ENCODE assay signal across 13 mouse cellular contexts in genomic region chr9:58303115-58303514, GRCm38 (mm10). TPM values are rescaled to one million over a fixed set of nuclear protein-coding genes. Genes with fewer than 3 reads are reported as not detected.
DNase-seq lines count a peak whose midpoint lies in the region; ATAC-seq and TF ChIP-seq lines count a peak whose summit lies in the region.
"Had no signal": no experiment of that assay in that cellular context is flagged by ENCODE, and none has a peak within 500 bp of the region (broad histone marks: within the 10 kb centered on the region; RNA-seq: fewer than 3 reads in every experiment).

No protein-coding gene starts in this region.

- no peak; the same call in 1 of the 2 replicates for TF ChIP-seq CTCF in stomach, postnatal 0 days (IDR thresholded peaks at IDR 0.05; ENCODE audit: low read depth)

- TF ChIP-seq EP300 in stomach, postnatal 0 days (optimal IDR thresholded peaks at IDR 0.05) = no peak

- no peaks in the 10 kb centered on the region for H3K9me3 ChIP-seq in kidney, embryonic 15.5 days (replicated peaks)
- no peaks in the 10 kb centered on the region for H3K9me3 ChIP-seq in midbrain, embryonic 10.5 days (replicated peaks)
- no peaks in the 10 kb centered on the region for H3K9me3 ChIP-seq in midbrain, embryonic 14.5 days (ENCODE audit: control insufficient read depth, low read length)
- H3K9me3 ChIP-seq in stomach, postnatal 0 days (ENCODE audit: control insufficient read depth, low read length) = no peaks in the 10 kb centered on the region

- H3K9ac ChIP-seq in kidney, embryonic 15.5 days = no peak overlapping the region
- no peak overlapping the region for H3K9ac ChIP-seq in midbrain, embryonic 14.5 days (replicated peaks; ENCODE audit: low read length)
- H3K9ac ChIP-seq in stomach, postnatal 0 days (ENCODE audit: low read length) = peak overlapping the region; percentile 1; the same call in 1 of the 2 replicates

- ATAC-seq in kidney, embryonic 15.5 days (replicated peaks; ENCODE audit: low FRiP score) = no peak
- ATAC-seq in midbrain, embryonic 14.5 days (ENCODE audit: low FRiP score, low TSS enrichment) = no peak
- no peak for ATAC-seq in stomach, postnatal 0 days (ENCODE audit: low FRiP score, low TSS enrichment)

- 48% methylated on average over 5 of the region's 5 CpGs for WGBS in kidney, embryonic 15.5 days
- WGBS in midbrain, embryonic 10.5 days = 69% methylated on average over 5 of the region's 5 CpGs
- whole genome bisulfite sequencing in midbrain, embryonic 14.5 days = 68% methylated on average over 5 of the region's 5 CpGs
- WGBS in stomach, postnatal 0 days = 59% methylated on average over 5 of the region's 5 CpGs

- H3K4me1 ChIP-seq in kidney, embryonic 15.5 days = peaks cover 65% of the 10 kb centered on the region
- H3K4me1 ChIP-seq in midbrain, embryonic 10.5 days = peaks cover 42% of the 10 kb centered on the region
- peaks cover 5% of the 10 kb centered on the region; the same call in 1 of the 2 replicates for H3K4me1 ChIP-seq in midbrain, embryonic 14.5 days (ENCODE audit: control insufficient read depth, insufficient read depth, low read length)
- peaks cover 14% of the 10 kb centered on the region for H3K4me1 ChIP-seq in stomach, postnatal 0 days (replicated peaks; ENCODE audit: control insufficient read depth, insufficient read depth)

- H3K27ac ChIP-seq in kidney, embryonic 15.5 days = peak overlapping the region; percentile 45; the same call in 1 of the 2 replicates
- H3K27ac ChIP-seq in midbrain, embryonic 10.5 days (replicated peaks) = peak overlapping the region; percentile 4; the same call in 1 of the 2 replicates
- H3K27ac ChIP-seq in midbrain, embryonic 14.5 days (replicated peaks; ENCODE audit: low read depth, low read length) = no peak overlapping the region
- peak overlapping the region; percentile 80 for H3K27ac ChIP-seq in stomach, postnatal 0 days (replicated peaks)
- H3K27ac ChIP-seq: layer of hippocampus, adult 2 months had no signal

- H3K36me3 ChIP-seq in kidney, embryonic 15.5 days = no peaks in the 10 kb centered on the region
- no peaks in the 10 kb centered on the region for H3K36me3 ChIP-seq in midbrain, embryonic 10.5 days
- H3K36me3 ChIP-seq in midbrain, embryonic 14.5 days (ENCODE audit: control insufficient read depth, insufficient read depth, low read length) = no peaks in the 10 kb centered on the region
- no peaks in the 10 kb centered on the region for H3K36me3 ChIP-seq in stomach, postnatal 0 days (ENCODE audit: control insufficient read depth, insufficient read depth, low read length)

- H3K27me3 ChIP-seq in kidney, embryonic 15.5 days = no peaks in the 10 kb centered on the region
- no peaks in the 10 kb centered on the region for H3K27me3 ChIP-seq in midbrain, embryonic 10.5 days (ENCODE audit: low read depth, poor library complexity, severe bottlenecking)
- no peaks in the 10 kb centered on the region for H3K27me3 ChIP-seq in midbrain, embryonic 14.5 days (ENCODE audit: control insufficient read depth, insufficient read depth, low read length)
- no peaks in the 10 kb centered on the region for H3K27me3 ChIP-seq in stomach, postnatal 0 days (ENCODE audit: control insufficient read depth, insufficient read depth, low read length)

- no peak overlapping the region for H3K4me2 ChIP-seq in kidney, embryonic 15.5 days
- H3K4me2 ChIP-seq in midbrain, embryonic 14.5 days (ENCODE audit: low read length) = no peak overlapping the region
- no peak overlapping the region for H3K4me2 ChIP-seq in stomach, postnatal 0 days (replicated peaks; ENCODE audit: low read depth)

- H3K4me3 ChIP-seq in kidney, embryonic 15.5 days (replicated peaks) = no peak overlapping the region
- no peak overlapping the region for H3K4me3 ChIP-seq in midbrain, embryonic 10.5 days
- no peak overlapping the region for H3K4me3 ChIP-seq in midbrain, embryonic 14.5 days (replicated peaks; ENCODE audit: low read depth, low read length)
- no peak overlapping the region for H3K4me3 ChIP-seq in stomach, postnatal 0 days (ENCODE audit: low read depth, low read length)
- H3K4me3 ChIP-seq: erythroblast, embryonic 14.5 days; layer of hippocampus, adult 2 months; megakaryocyte, embryonic 14.5 days had no signal

- peak; percentile 52 to 61 for DNase-seq in heart, adult 18-20 months
- DNase-seq in heart, postnatal 10 days = no peak
- no peak for DNase-seq in kidney, postnatal 36 days
- no peak for DNase-seq in midbrain, embryonic 10.5 days (ENCODE audit: low spot score)
- DNase-seq in midbrain, embryonic 14.5 days = no peak
- no peak for DNase-seq in stomach, postnatal 0 days (ENCODE audit: low spot score)
- no peak for DNase-seq in urinary bladder, postnatal 14 days (ENCODE audit: low spot score)
- DNase-seq: cerebellum, adult 18-20 months had no signal

- intact Hi-C loops in heart, postnatal 10 days (cut with DNase I) = no loop called here

RNA-seq across cellular contexts. Expression of gene Loxl1, which starts 9.9 kb away (rescaled TPM):
- 10 to 100 TPM; 18.3 to 20.2 TPM for total RNA-seq in heart, adult 18-20 months (2021)
- total RNA-seq in heart, postnatal 10 days (2021) = 10 to 100 TPM; 83.7 to 86.7 TPM
- 33.2 and 39.7 TPM in 2 replicates for polyA plus RNA-seq in kidney, embryonic 15.5 days (2015; fragmentation: Nextera tagmentation; extraction: Ambion mirVana)
- 6.9 and 10.9 TPM in 2 replicates for polyA plus RNA-seq in midbrain, embryonic 10.5 days (2016; fragmentation: Nextera tagmentation; extraction: Ambion mirVana)
- 2.7 and 5.6 TPM in 2 replicates for polyA plus RNA-seq in midbrain, embryonic 14.5 days (2014; fragmentation: Nextera tagmentation; extraction: Ambion mirVana)
- polyA plus RNA-seq in stomach, postnatal 0 days (2015; fragmentation: Nextera tagmentation; extraction: Ambion mirVana) = 49.3 and 63.7 TPM in 2 replicates
- total RNA-seq: monocyte, adult 5-6 weeks had no signal

RNA-seq across cellular contexts. Expression of gene Stoml1, which starts 50.2 kb away (rescaled TPM):
- 10 to 100 TPM; 10.2 to 10.5 TPM for total RNA-seq in heart, adult 18-20 months (2021)
- 10 to 100 TPM; 15.5 to 15.6 TPM for total RNA-seq in heart, postnatal 10 days (2021)
- 29.9 and 33.6 TPM in 2 replicates for polyA plus RNA-seq in kidney, embryonic 15.5 days (2015; fragmentation: Nextera tagmentation; extraction: Ambion mirVana)
- polyA plus RNA-seq in midbrain, embryonic 10.5 days (2016; fragmentation: Nextera tagmentation; extraction: Ambion mirVana) = 32.2 and 39.9 TPM in 2 replicates
- polyA plus RNA-seq in midbrain, embryonic 14.5 days (2014; fragmentation: Nextera tagmentation; extraction: Ambion mirVana) = 96.4 and 115 TPM in 2 replicates
- polyA plus RNA-seq in stomach, postnatal 0 days (2015; fragmentation: Nextera tagmentation; extraction: Ambion mirVana) = 19.9 and 20.4 TPM in 2 replicates
- polyA plus RNA-seq: erythroblast, embryonic 14.5 days had no signal

RNA-seq across cellular contexts. Expression of gene Pml, which starts 53.5 kb away (rescaled TPM):
- 1 to 10 TPM; 8.1 to 8.8 TPM for total RNA-seq in heart, adult 18-20 months (2021)
- 10 to 100 TPM; 12.4 to 13.0 TPM for total RNA-seq in heart, postnatal 10 days (2021)
- polyA plus RNA-seq in kidney, embryonic 15.5 days (2015; fragmentation: Nextera tagmentation; extraction: Ambion mirVana) = 21.0 and 24.7 TPM in 2 replicates
- 13.4 and 14.1 TPM in 2 replicates for polyA plus RNA-seq in midbrain, embryonic 10.5 days (2016; fragmentation: Nextera tagmentation; extraction: Ambion mirVana)
- 3.8 and 3.9 TPM in 2 replicates for polyA plus RNA-seq in midbrain, embryonic 14.5 days (2014; fragmentation: Nextera tagmentation; extraction: Ambion mirVana)
- 5.2 and 6.7 TPM in 2 replicates for polyA plus RNA-seq in stomach, postnatal 0 days (2015; fragmentation: Nextera tagmentation; extraction: Ambion mirVana)

Comparison
In these comparisons a context has a peak if more than half of its experiments do, and no peak if none do; other contexts are left out.
1. DNase-seq: peak in heart, adult 18-20 months (2 of 2); none in heart, postnatal 10 days (0 of 2), kidney, postnatal 36 days (0 of 2), midbrain, embryonic 10.5 days (single experiment), midbrain, embryonic 14.5 days (single experiment), stomach, postnatal 0 days (single experiment) and urinary bladder, postnatal 14 days (single experiment).